Mouse (Mus musculus): ENCODE data around the gene Slc35g2. TPM values are rescaled to one million over a fixed set of nuclear protein-coding genes. Genes with fewer than 3 reads are reported as not detected.

The Slc35g2 gene
- total RNA-seq (2021), result 10 to 100 TPM; 11.7 to 13.2 TPM

GRCm38 (mm10) chr9:100570626-100571233 is at the start of gene Slc35g2:
Gene Slc35g2, minus strand, starts transcription at chr9:100571090.
- intact Hi-C loops (cut with DNase I), result loop anchor here (5.0 kb wide), 1 partner anchor 72 kb away; no protein-coding TSS in a partner anchor
- peak; percentile 34 to 73 for DNase-seq (ENCODE audit: extremely low spot score in 1 of 2, low spot score in 2 of 2)

- DNase-seq (ENCODE audit: extremely low spot score in 1 of 2, low spot score in 2 of 2), result peak in 1 of 2 experiments; percentile 43
- intact Hi-C loops (cut with DNase I), result no loop called here
Measured at GRCm38 (mm10) chr9:100616947-100617346, 46.1 kb upstream of the Slc35g2 start.

- intact Hi-C loops (cut with DNase I), result no loop called here
- no peak for DNase-seq (ENCODE audit: extremely low spot score in 1 of 2, low spot score in 2 of 2)
Measured at GRCm38 (mm10) chr9:100613501-100614071, 42.7 kb upstream of the Slc35g2 start.

DNA sequence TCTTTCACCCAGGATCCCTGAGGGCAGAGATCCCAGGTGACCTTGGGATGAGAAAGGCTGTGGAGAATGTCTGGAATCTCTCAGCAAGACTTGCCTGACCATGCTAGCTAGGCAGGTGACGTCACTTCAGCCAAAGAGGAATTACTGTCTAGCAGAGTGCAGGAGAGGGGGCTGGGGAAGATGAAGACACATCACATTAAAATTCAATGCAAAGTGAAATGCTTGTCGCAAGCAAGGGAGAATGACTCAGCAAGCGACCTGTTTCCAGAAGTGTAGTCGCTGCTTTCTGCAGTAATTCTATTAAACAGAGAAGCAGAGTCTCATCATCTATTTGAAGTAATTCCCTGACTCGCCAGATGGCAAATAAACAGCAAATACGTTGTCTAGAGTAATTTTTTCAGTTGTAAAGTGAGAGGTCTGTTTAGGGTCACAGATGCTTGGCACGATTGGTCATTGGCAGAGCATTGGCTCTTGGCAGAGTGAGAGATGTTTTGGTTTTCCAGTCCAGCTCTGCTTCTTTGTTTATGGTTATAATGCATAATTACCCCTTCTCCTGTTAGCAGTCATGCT is 35.2 kb upstream of the Slc35g2 start:
- intact Hi-C loops (cut with DNase I), result no loop called here
- DNase-seq (ENCODE audit: extremely low spot score in 1 of 2, low spot score in 2 of 2), result peak in 1 of 2 experiments; percentile 32

- DNase-seq (ENCODE audit: extremely low spot score in 1 of 2, low spot score in 2 of 2), result no peak
Measured at GRCm38 (mm10) chr9:100605522-100605921, 34.6 kb upstream of the Slc35g2 start.

GRCm38 (mm10) chr9:100603156-100603555 is 32.3 kb upstream of the Slc35g2 start:
- no peak for DNase-seq (ENCODE audit: extremely low spot score in 1 of 2, low spot score in 2 of 2)
- intact Hi-C loops (cut with DNase I), result no loop called here

More at GRCm38 (mm10) chr9:100605522-100605921, 34.6 kb upstream of the Slc35g2 start:
- intact Hi-C loops (cut with DNase I), result no loop called here

DNA sequence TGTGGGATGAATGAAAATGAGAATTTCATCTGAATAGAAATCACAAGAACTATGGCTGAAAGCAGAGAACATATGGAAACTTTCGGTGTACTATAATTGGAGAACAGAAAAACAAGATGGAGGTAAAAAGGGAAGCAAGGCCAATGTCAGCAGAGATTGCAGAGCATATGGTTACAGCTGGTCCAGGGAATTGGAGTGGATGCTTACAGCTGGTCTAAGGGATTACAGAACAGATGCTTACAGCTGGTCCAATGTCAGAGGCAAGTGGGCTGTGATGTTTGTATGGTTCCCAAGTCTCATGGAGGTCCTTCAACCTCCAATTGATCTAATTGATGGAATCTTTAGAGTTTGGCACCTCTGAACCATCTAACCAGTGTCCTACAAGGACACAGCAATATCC is 31.2 kb upstream of the Slc35g2 start:
- intact Hi-C loops (cut with DNase I), result no loop called here
- no peak for DNase-seq (ENCODE audit: extremely low spot score in 1 of 2, low spot score in 2 of 2)

GRCm38 (mm10) chr9:100599761-100600328 is 29.0 kb upstream of the Slc35g2 start:
- DNase-seq (ENCODE audit: extremely low spot score in 1 of 2, low spot score in 2 of 2), result no peak
- intact Hi-C loops (cut with DNase I), result no loop called here

DNA sequence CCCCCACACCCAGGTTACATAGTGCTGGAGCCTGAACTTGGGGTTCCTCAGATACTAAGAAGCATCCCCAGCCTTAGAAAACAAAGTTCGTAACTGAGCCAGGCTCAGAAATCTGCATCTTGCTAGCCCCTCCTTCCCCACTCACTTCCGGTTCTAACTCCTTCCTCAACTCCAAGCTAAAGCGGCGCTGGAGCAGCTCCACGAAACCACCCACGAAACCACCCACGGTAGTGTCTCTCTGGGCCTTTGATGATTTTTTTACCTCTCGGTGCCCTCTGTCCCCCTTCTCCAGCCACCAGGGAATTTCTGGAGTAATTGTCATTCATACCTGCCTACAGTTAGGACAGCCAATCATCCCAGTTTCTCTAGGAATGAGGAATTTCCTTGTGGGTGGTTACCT is 26.7 kb upstream of the Slc35g2 start, which contains the start of gene Stag1:
Gene Stag1 (plus strand): TSS at position 253 of the 400 bp plus-strand sequence.
- intact Hi-C loops (cut with DNase I), result no loop called here
- no peak for DNase-seq (ENCODE audit: extremely low spot score in 1 of 2, low spot score in 2 of 2)

- intact Hi-C loops (cut with DNase I), result no loop called here
- DNase-seq (ENCODE audit: extremely low spot score in 1 of 2, low spot score in 2 of 2), result no peak
Measured at GRCm38 (mm10) chr9:100596317-100596716, 25.4 kb upstream of the Slc35g2 start.

- intact Hi-C loops (cut with DNase I), result no loop called here
- DNase-seq (ENCODE audit: extremely low spot score in 1 of 2, low spot score in 2 of 2), result no peak
Measured at GRCm38 (mm10) chr9:100590462-100590861, 19.6 kb upstream of the Slc35g2 start.

GRCm38 (mm10) chr9:100584031-100584430 is 13.1 kb upstream of the Slc35g2 start:
- intact Hi-C loops (cut with DNase I), result no loop called here

GRCm38 (mm10) chr9:100582883-100583575 is 12.1 kb upstream of the Slc35g2 start:
- intact Hi-C loops (cut with DNase I), result no loop called here
- DNase-seq (ENCODE audit: extremely low spot score in 1 of 2, low spot score in 2 of 2), result no peak

More at GRCm38 (mm10) chr9:100584031-100584430, 13.1 kb upstream of the Slc35g2 start:
- DNase-seq (ENCODE audit: extremely low spot score in 1 of 2, low spot score in 2 of 2), result no peak

DNA sequence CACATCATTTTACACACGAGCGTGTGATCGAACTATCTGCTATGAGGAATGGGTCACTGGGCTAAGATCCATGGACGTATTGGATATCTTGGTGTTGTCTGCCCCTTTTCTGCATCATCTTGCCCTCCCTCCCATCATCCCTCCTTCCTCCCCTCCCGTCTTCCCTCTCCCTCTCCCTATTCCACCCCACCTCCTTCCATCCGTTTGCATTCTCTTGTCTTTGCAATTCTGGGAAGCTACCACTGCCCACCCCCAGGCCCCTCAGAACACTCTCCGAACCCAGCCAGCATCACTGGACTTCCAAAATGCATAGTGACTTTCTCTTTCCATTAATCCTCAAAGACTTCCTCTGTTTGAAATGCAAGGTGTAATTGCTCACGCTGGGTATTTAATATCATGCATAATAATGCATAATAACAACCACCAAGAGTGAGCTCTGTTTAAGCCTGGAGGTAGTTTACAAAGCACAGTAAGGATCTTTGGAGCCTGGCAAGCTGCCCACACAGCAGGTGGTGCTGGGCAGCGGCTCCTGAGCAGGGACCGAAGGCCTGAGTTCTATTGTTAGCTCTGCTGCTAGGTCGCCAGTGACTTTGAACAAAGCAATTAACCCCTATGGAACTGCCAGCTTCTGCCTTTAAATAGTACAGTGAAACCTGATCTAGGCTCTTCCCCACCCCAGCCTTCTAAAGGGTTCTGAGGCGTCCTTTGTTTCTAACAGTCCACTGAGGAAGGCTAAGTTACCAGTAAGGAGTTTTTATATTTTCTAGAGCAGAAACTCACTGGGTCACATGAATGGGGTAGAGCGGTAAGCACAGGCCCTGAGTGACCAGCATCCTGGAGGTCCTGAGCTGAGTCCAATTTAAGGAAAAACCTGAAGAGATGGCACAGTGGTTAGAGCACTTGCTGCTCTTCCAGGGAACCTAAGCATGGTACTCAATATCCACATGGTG is 10.9 kb upstream of the Slc35g2 start:
- peak in 1 of 2 experiments; percentile 79 for DNase-seq (ENCODE audit: extremely low spot score in 1 of 2, low spot score in 2 of 2)
- intact Hi-C loops (cut with DNase I), result no loop called here

GRCm38 (mm10) chr9:100580196-100580740 is 9.4 kb upstream of the Slc35g2 start:
- DNase-seq (ENCODE audit: extremely low spot score in 1 of 2, low spot score in 2 of 2), result no peak
- intact Hi-C loops (cut with DNase I), result no loop called here

- intact Hi-C loops (cut with DNase I), result loop anchor here (5.0 kb wide), 1 partner anchor 68 kb away; no protein-coding TSS in a partner anchor
- DNase-seq (ENCODE audit: extremely low spot score in 1 of 2, low spot score in 2 of 2), result no peak
Measured at GRCm38 (mm10) chr9:100573942-100574341, 3.1 kb upstream of the Slc35g2 start.

GRCm38 (mm10) chr9:100573300-100573699 is 2.4 kb upstream of the Slc35g2 start:
- DNase-seq (ENCODE audit: extremely low spot score in 1 of 2, low spot score in 2 of 2), result no peak
- intact Hi-C loops (cut with DNase I), result loop anchor here (5.0 kb wide), 1 partner anchor 69 kb away; no protein-coding TSS in a partner anchor

GRCm38 (mm10) chr9:100571511-100571910 is 621 bp upstream of the Slc35g2 start:
- intact Hi-C loops (cut with DNase I), result loop anchor here (5.0 kb wide), 1 partner anchor 71 kb away; no protein-coding TSS in a partner anchor
- no peak for DNase-seq (ENCODE audit: extremely low spot score in 1 of 2, low spot score in 2 of 2)
